Mouse (Mus musculus) naive thymus-derived CD4-positive, alpha-beta T cell, adult 5 months (primary cell): ENCODE data around the gene Rif1. TPM values are rescaled to one million over a fixed set of nuclear protein-coding genes. Genes with fewer than 3 reads are reported as not detected.

Experiments used
- polyA plus RNA-seq: library from polyadenylated mRNA; unstranded; fragments of 100-300 nt; shearing (Covaris generic); gene quantifications from one replicate; pipeline ENCODE4 v1.2.1, GENCODE M21; 2017

Gene Rif1
- 121 TPM for polyA plus RNA-seq

DNA sequence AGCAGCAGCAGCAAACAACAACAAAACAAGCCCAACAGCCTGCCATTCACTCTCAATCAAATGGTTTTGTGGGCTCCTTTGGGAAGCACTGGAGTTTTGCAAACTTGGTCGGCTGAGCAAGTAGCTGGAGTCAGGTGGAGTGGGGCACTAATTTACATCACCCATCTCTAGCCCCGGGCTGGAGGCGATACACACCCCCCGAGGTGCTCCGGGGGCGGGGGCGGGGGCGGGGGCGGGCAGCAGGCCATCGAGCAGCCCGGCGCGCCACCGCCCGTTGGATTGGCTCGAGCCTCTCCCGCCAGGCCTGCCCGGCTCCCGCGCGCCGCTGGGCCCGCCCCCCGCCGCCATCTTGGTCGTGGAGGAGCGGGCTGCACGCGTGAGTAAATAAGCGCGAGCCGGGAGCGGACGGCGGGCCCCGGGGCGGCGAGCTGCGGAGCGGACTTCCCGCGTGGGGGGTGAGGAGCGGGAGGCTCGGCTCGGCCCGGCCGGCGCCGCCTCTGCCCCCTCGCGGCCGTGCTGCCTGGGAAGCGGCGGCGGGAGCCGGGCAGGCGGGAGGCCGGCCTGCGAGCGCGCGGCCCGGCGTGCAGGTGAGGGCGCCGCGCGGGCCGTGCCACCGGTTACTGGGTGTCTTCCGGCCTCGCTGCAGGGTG is at the start of gene Rif1:
Gene Rif1 (plus strand): TSS at position 342 of the 650 bp plus-strand sequence.

DNA sequence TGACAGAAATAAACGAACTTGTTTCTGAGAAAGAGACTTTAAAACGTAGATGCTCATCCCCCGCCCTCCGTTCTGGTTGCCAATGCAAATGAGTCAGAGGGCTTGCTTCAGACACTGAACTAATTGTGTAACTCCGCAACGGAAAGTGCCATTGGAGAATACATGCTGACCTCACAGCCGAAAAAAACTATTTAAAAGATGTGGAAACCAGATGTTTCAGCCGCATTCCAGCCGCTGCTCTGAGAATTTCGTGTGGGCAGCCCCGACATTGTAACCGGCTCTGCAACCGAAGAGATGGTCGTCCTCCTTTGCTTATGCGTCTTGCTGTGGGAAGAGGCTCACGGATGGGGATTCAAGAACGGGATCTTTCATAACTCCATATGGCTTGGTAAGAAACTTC is 34.8 kb upstream of the Rif1 start, which contains the start of gene Tnfaip6:
Gene Tnfaip6 (plus strand): TSS at position 128 of the 400 bp plus-strand sequence.

Other genes with a start within 250 kb of the Rif1 start
- 16.3 TPM for gene Rbm43, start 137.7 kb upstream of the Rif1 start, polyA plus RNA-seq
- 107 TPM for gene Nmi, start 99.3 kb upstream of the Rif1 start, polyA plus RNA-seq
- gene Tnfaip6, start 34.8 kb upstream of the Rif1 start, polyA plus RNA-seq = not detected